Mouse (Mus musculus) heart, embryonic 11.5 days (tissue): Measurements from ENCODE around the gene Il1rl2. TPM values are rescaled to one million over a fixed set of nuclear protein-coding genes. Genes with fewer than 3 reads are reported as not detected.

ENCODE experiments used
- ATAC-seq: fragments of 200-750 bp; cut with Nextera tagmentation; replicated peaks from 2 replicates; pipeline ENCODE4 v1.8.0; 2017; ENCODE audit warnings: moderate library complexity; ENCODE audit not compliant: insufficient number of reproducible peaks, low FRiP score, low TSS enrichment
- H3K27ac ChIP-seq: fragments of 300-500 bp; sonication (generic); 2 replicates; pipeline ENCODE4 v1.5.1; 2014; ENCODE audit warnings: mild to moderate bottlenecking, low read depth, low read length
- H3K27me3 ChIP-seq: fragments of 300-500 bp; sonication (generic); 2 replicates; pipeline ENCODE4 v1.6.1; 2014; ENCODE audit warnings: mild to moderate bottlenecking, low read length, mixed read lengths; ENCODE audit not compliant: control insufficient read depth, insufficient read depth
- H3K36me3 ChIP-seq: fragments of 300-500 bp; sonication (generic); 2 replicates; pipeline ENCODE4 v1.6.1; 2014; ENCODE audit warnings: mild to moderate bottlenecking, low read length, moderate library complexity, mixed read lengths; ENCODE audit not compliant: control insufficient read depth, insufficient read depth
- H3K4me1 ChIP-seq: fragments of 300-500 bp; sonication (generic); 2 replicates; pipeline ENCODE4 v1.6.1; 2014; ENCODE audit warnings: low read length; ENCODE audit not compliant: control insufficient read depth, insufficient read depth
- H3K4me2 ChIP-seq: fragments of 300-500 bp; sonication (generic); 2 replicates; pipeline ENCODE4 v1.6.1; 2014; ENCODE audit warnings: mild to moderate bottlenecking, moderate library complexity
- H3K4me3 ChIP-seq: fragments of 300-500 bp; sonication (generic); 2 replicates; pipeline ENCODE4 v1.5.1; 2014; ENCODE audit warnings: low read depth, low read length
- H3K9ac ChIP-seq: fragments of 300-500 bp; sonication (generic); 2 replicates; pipeline ENCODE4 v1.6.1; 2014; ENCODE audit warnings: mild to moderate bottlenecking, low read depth, low read length, moderate library complexity
- H3K9me3 ChIP-seq: fragments of 300-500 bp; sonication (generic); replicated peaks from 2 replicates; pipeline ENCODE4 v1.6.1; 2016; ENCODE audit warnings: low read length; ENCODE audit not compliant: control insufficient read depth
- WGBS: fragments of 180-500 bp; shearing (Covaris S2); extraction: QIAGEN DNeasy Blood & Tissue Kit; methylation state at CpG from one replicate; pipeline ENCODE4 v1.1.7; 2014; ENCODE audit not compliant: insufficient replicate concordance; 5-methylcytosine and 5-hydroxymethylcytosine counted together
- polyA plus RNA-seq: library from polyadenylated mRNA; unstranded; fragments of >200 nt; fragmentation: Nextera tagmentation; extraction: Ambion mirVana; gene quantifications from 2 replicates; pipeline ENCODE4 v1.2.1, GENCODE M21; 2014

Il1rl2 gene
- polyA plus RNA-seq, 1 experiment from 2014 or later, result 1.5 TPM

DNA sequence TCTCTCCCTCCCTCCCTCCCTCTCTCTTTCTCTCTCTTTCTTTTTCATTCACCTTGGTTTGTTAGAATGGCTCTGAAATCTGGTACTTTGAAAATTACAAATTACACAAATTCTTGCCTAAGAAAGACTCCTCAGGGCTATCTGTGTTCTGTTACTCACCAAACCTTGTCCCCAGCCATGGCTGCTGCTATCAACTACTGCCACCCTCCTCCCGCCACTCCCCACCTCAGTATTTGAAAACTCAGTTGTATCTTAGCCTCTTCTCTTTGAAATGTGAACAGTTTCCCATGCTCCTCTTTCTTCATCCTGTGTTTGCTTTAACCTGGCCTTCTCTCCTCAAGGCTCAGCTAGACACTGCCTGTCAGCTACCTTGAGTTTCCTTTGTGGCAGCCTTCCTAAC is 5.1 kb downstream of the Il1rl2 start:
- H3K36me3 ChIP-seq, result no peaks in the 10 kb centered on the region
- peaks cover 5% of the 10 kb centered on the region; the same call in 1 of the 2 replicates for H3K4me1 ChIP-seq
- 78% methylated on average over 1 of the region's 1 CpGs for WGBS
- ATAC-seq, result no peak
- peaks cover 16% of the 10 kb centered on the region; the same call in 1 of the 2 replicates for H3K27me3 ChIP-seq
- no peak overlapping the region for H3K4me2 ChIP-seq
- no peak overlapping the region for H3K27ac ChIP-seq
- no peak overlapping the region for H3K4me3 ChIP-seq
- no peak overlapping the region for H3K9ac ChIP-seq
- no peaks in the 10 kb centered on the region for H3K9me3 ChIP-seq

DNA sequence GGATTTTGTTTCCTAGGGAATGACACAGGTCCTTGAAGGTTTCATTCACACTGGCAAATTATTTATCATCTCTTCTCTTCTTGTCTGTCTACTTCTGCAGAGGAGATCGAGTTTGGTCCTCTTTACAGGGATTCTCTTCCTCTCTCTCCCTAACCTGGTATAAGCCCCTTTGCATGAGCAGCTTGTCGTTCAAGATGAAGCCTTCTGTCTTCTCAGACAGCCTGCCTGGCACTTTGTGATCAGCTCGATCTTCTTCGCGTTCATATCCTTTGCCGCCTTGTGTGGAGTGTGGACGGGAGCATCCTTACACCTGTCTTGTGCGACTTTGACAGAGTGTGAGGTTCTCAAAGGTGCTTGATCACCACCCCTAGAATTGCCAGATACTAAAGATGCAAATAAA is 5.8 kb downstream of the Il1rl2 start:
- peaks cover 5% of the 10 kb centered on the region; the same call in 1 of the 2 replicates for H3K4me1 ChIP-seq
- H3K27me3 ChIP-seq, result peaks cover 16% of the 10 kb centered on the region; the same call in 1 of the 2 replicates
- H3K4me2 ChIP-seq, result no peak overlapping the region
- no peak overlapping the region for H3K4me3 ChIP-seq
- ATAC-seq, result no peak
- H3K9me3 ChIP-seq, result no peaks in the 10 kb centered on the region
- 77% methylated on average over 8 of the region's 8 CpGs for WGBS
- no peak overlapping the region for H3K9ac ChIP-seq
- H3K36me3 ChIP-seq, result no peaks in the 10 kb centered on the region
- no peak overlapping the region for H3K27ac ChIP-seq

DNA sequence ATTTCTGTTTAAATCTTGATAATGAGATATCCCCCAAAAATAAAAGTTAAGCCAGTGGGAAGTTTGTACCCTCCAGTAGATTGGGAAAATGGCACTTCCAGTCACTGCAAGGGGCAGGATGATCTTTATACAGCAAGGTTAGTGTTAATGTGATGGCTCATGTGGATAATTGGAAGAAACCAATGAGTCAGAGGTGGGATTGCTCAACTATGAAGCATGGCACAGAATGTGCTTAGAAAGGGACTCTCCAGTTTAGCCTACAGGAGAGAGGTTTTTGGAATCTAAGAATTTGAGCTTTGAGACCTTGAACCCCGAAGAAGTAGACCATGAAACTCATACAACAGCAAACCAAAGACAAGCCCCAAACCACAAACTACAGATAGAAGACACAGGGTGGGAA is 14.9 kb downstream of the Il1rl2 start:
- Histone ChIP-seq H3K4me1 (no peaks in the 10 kb centered on the region), H3K9ac (no peak overlapping the region), H3K36me3 (no peaks in the 10 kb centered on the region), H3K4me2 (no peak overlapping the region), H3K4me3 (no peak overlapping the region), H3K9me3 (no peaks in the 10 kb centered on the region), H3K27me3 (no peaks in the 10 kb centered on the region), H3K27ac (no peak overlapping the region)
- no peak for ATAC-seq
- WGBS, result 89% methylated on average over 1 of the region's 1 CpGs

DNA sequence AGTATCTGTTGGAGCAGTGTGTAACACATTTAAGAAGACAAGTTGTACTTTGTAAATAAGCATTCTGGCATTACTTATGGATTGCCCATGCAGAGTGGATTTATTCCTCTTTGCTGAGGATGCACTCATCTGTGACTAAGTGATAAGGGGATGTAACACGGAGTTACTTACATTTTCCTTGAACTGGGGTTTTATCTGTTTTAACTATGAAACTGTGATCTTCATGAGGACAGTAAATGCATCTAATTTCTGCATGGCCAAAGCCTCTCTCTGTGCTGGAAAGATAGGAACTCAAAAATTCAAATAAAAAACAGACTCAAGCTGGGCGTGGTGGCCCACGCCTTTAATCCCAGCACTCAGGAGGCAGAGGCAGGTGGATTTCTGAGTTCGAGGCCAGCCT is 15.7 kb downstream of the Il1rl2 start:
- 75% methylated on average over 4 of the region's 4 CpGs for WGBS
- no peak overlapping the region for H3K4me2 ChIP-seq
- H3K36me3 ChIP-seq, result no peaks in the 10 kb centered on the region
- H3K4me3 ChIP-seq, result no peak overlapping the region
- H3K27ac ChIP-seq, result no peak overlapping the region
- no peak overlapping the region for H3K9ac ChIP-seq
- no peaks in the 10 kb centered on the region for H3K4me1 ChIP-seq
- H3K9me3 ChIP-seq, result no peaks in the 10 kb centered on the region
- ATAC-seq, result no peak
- H3K27me3 ChIP-seq, result no peaks in the 10 kb centered on the region

DNA sequence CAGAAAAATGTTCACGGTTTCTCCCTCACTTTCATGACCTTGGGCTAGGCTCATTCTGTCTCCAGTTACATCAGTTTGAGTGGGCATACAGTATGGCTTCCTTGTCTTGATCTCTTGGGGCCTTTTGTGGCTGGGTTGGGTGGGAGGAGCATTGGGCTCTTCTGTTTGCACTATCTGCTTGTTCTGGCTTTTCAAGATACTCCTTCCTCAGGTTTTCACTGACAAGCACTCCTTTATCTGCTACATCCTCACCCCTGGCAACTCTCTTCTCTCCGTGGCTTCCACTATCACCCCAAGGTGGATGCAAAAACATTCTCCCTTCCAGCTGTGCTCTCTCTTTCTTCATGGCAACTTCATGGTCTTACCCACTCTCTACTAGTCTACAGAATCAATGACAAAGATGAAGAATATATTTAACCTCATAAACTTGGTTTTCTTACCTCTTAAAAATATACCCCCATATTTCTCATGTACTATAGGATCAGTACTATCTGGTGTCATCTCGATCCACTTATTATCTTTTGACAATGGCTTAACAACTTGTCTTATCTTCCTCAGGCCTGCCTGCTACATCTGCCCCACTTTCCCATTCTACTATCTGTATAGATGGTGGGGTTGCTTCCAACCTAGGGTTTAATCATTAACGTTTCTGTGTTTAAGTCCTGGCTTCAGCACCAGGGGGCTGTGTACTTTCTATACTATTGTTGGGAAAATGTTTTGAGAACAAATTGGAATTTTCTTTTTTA is 27.9 kb downstream of the Il1rl2 start:
- H3K9ac ChIP-seq, result no peak overlapping the region
- 0 out of 2 replicates have a peak, but pooled peaks cover 2% of the 10 kb centered on the region for H3K4me1 ChIP-seq
- H3K27me3 ChIP-seq, result no peaks in the 10 kb centered on the region
- no peaks in the 10 kb centered on the region for H3K9me3 ChIP-seq
- H3K36me3 ChIP-seq, result no peaks in the 10 kb centered on the region
- H3K4me2 ChIP-seq, result no peak overlapping the region
- 65% methylated on average over 4 of the region's 4 CpGs for WGBS
- no peak overlapping the region for H3K27ac ChIP-seq
- H3K4me3 ChIP-seq, result no peak overlapping the region
- no peak for ATAC-seq

DNA sequence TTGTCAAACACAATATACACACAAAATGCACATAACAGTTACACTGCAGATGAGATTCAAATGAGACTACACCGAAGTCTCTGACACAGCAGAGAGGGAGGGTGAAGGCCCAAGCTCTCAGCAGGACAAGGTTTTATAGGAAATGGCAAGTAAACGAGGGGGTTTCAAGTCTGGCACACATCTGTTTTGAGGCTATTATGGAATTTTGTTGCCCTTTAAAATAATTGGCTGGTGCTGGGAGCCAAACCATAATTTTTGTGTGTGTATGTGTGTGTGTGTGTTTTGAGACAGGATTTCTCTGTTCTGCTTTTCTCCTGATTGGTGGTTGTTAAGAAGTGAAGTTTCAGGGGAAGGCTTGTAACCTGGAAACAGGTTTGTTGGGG is 28.5 kb downstream of the Il1rl2 start:
- no peak for ATAC-seq
- Histone ChIP-seq H3K9me3 (no peaks in the 10 kb centered on the region), H3K9ac (no peak overlapping the region), H3K4me2 (no peak overlapping the region), H3K27me3 (no peaks in the 10 kb centered on the region), H3K27ac (no peak overlapping the region), H3K4me1 (0 out of 2 replicates have a peak, but pooled peaks cover 2% of the 10 kb centered on the region), H3K36me3 (no peaks in the 10 kb centered on the region), H3K4me3 (no peak overlapping the region)
- 73% methylated on average over 2 of the region's 2 CpGs for WGBS

DNA sequence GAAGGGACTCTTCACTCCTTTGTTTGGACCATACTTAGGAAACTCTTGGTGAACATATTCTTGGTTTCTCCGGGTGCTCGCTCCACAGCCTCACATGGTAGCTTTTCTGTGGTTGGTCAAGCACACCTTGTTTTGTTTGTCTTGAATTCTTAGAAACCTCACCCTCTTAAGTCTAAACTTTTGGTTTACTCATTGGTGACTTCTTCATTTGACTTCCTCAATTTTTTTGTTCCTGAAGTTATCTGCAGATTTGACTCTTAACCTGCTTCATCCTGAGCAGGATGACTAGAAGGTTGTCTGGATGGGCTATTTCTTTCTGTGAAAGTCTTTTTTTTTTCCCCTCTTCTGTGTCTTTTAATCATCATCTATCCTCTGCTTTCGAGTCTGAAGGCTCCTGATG is 30.3 kb downstream of the Il1rl2 start:
- Histone ChIP-seq H3K4me3 (no peak overlapping the region), H3K36me3 (no peaks in the 10 kb centered on the region), H3K27ac (no peak overlapping the region), H3K9me3 (no peaks in the 10 kb centered on the region), H3K27me3 (no peaks in the 10 kb centered on the region), H3K9ac (no peak overlapping the region), H3K4me2 (no peak overlapping the region), H3K4me1 (peaks cover 14% of the 10 kb centered on the region)
- 82% methylated on average over 3 of the region's 3 CpGs for WGBS
- no peak for ATAC-seq

DNA sequence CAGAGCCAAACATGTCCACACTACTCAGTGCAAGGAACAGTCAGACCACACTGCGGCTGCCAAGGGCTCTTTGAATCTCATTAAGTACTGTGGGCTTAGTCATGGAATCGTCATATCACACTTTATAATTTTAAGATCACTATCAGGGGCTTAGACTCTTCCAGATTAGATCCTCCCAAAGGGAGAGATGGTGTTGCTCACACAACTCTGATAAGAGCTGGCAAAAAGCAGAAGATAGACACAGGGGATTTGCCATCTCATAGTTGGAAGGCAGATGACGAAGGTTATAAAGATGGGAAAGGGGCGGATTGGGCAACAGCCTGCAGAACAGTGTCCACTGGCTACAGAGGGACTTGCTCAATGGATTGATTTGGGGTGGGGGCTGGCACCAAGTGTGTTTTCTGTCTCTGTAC is 31.0 kb downstream of the Il1rl2 start:
- Histone ChIP-seq H3K27ac (no peak overlapping the region), H3K9ac (no peak overlapping the region), H3K9me3 (no peaks in the 10 kb centered on the region), H3K4me1 (peaks cover 17% of the 10 kb centered on the region), H3K36me3 (no peaks in the 10 kb centered on the region), H3K4me3 (no peak overlapping the region), H3K4me2 (no peak overlapping the region), H3K27me3 (no peaks in the 10 kb centered on the region)
- 80% methylated on average over 4 of the region's 4 CpGs for WGBS
- ATAC-seq, result no peak

DNA sequence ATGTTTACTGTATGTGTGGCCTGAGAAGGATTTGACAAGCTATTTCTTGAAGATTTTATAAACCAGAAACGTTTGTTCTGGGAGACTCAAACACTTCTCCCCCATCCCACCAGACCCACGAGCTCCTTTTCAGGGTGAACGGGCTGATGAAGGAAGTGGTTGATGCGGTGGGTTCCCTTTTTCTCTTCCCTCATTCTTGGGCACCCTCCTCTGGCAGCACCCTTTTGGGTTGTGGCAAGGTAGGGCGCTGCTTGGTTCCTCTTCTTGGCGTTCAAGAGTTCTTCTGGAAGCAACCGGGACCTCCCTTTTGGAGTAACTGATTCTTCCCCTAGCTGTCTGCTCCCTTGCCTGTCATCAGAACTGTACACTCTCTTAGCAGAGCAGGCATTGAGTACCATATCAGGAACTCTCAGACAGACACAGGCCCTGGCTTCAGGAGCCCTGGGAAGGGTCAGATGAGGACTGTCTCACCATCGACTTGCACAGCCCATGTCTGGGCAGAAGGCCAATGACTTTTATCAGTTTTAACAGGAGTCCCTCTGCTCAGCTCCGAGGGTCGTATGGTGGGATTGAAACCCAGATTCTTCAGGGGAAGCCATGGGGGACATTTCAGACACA is 31.6 kb downstream of the Il1rl2 start:
- H3K27me3 ChIP-seq, result no peaks in the 10 kb centered on the region
- peaks cover 17% of the 10 kb centered on the region for H3K4me1 ChIP-seq
- no peak overlapping the region for H3K27ac ChIP-seq
- ATAC-seq, result no peak; the same call in 1 of the 2 replicates
- H3K4me3 ChIP-seq, result no peak overlapping the region
- H3K36me3 ChIP-seq, result no peaks in the 10 kb centered on the region
- no peaks in the 10 kb centered on the region for H3K9me3 ChIP-seq
- H3K4me2 ChIP-seq, result no peak overlapping the region
- H3K9ac ChIP-seq, result no peak overlapping the region
- 50% methylated on average over 10 of the region's 10 CpGs for WGBS
